Mouse (Mus musculus): ENCODE measurements at regions not wholly inside any gene's neighbourhood (a gene's known extent, or its start where the extent isn't known, plus 50 kb on each side); places are given as distances from the start of the nearest gene placed in this dataset.

DNA sequence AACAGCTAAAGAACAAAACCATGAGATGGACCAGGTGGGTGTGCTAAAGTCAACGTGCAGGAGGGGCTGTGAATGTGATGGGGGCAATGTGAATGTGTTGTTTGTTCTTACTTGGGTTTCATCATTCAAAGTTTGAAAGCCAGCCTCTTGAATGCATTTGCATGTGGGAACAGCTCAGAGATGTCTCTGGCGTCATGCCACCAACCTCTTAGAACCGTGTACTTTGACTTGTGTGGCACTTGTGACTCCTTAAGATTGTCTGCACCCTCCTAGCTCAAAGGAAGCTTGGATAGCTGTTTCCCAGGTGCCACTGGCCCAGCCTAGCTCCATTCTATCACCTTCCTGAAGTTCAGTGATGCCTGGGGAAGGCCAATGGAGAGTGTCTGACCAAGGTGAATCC lies 147.2 kb upstream of the Irf2bp2 start:
- TF ChIP-seq EP300 (IDR thresholded peaks at IDR 0.05; ENCODE audit: insufficient read depth, low read depth, low read length) = no peak
- TF ChIP-seq CTCF (IDR thresholded peaks at IDR 0.05) = no peak
- no peak for TF ChIP-seq POLR2A (IDR thresholded peaks at IDR 0.05; ENCODE audit: insufficient read depth, low read depth, low read length)

Measured in heart, adult 2 months (tissue).